Mouse (Mus musculus) forebrain, embryonic 11.5 days (tissue): ENCODE measurements around the gene Ssmem1. TPM values are rescaled to one million over a fixed set of nuclear protein-coding genes. Genes with fewer than 3 reads are reported as not detected.

Experiments
- polyA plus RNA-seq: library from polyadenylated mRNA; unstranded; fragments of >200 nt; fragmentation: Nextera tagmentation; extraction: Ambion mirVana; gene quantifications from 2 replicates; pipeline ENCODE4 v1.2.1, GENCODE M21; 2014

The Ssmem1 gene
- polyA plus RNA-seq, 1 experiment from 2014 or later, result not detected

Other genes starting within 250 kb of the Ssmem1 start
- 50.1 and 51.8 TPM in 2 replicates for gene Ube2h, start 205.3 kb upstream of the Ssmem1 start, polyA plus RNA-seq
- 71.2 and 74.0 TPM in 2 replicates for gene Zc3hc1, start 118.8 kb upstream of the Ssmem1 start, polyA plus RNA-seq
- gene Klhdc10, start 108.0 kb upstream of the Ssmem1 start, polyA plus RNA-seq, result 33.0 and 37.4 TPM in 2 replicates
- 54.2 and 60.2 TPM in 2 replicates for gene Tmem209, start 66 bp upstream of the Ssmem1 start, polyA plus RNA-seq
- gene Cpa2, start 31.7 kb downstream of the Ssmem1 start, polyA plus RNA-seq, result 4.0 TPM in 2 replicates
- gene Cpa4, start 58.5 kb downstream of the Ssmem1 start, polyA plus RNA-seq, result 5.4 and 5.6 TPM in 2 replicates
- 0.15 and 0.72 TPM in 2 replicates for gene Cpa5, start 101.2 kb downstream of the Ssmem1 start, polyA plus RNA-seq
- 0.16 TPM in 1 of 2 replicates, not detected in the other for gene Cpa1, start 129.4 kb downstream of the Ssmem1 start, polyA plus RNA-seq
- gene Cep41, start 183.9 kb downstream of the Ssmem1 start, polyA plus RNA-seq, result 21.6 and 24.1 TPM in 2 replicates
- 1,661 and 1,678 TPM in 2 replicates for gene Mest, start 213.7 kb downstream of the Ssmem1 start, polyA plus RNA-seq